In genomic region chr13:60178416-60178815, GRCm38 (mm10) we compare ENCODE assay signal across 8 mouse cellular contexts. TPM values are rescaled to one million over a fixed set of nuclear protein-coding genes. Genes with fewer than 3 reads are reported as not detected.
A peak's percentile ranks its signal among the peaks of the same experiment; 100 is the strongest.
DNase-seq lines count a peak whose midpoint lies in the region; ATAC-seq lines count a peak whose summit lies in the region.

No protein-coding gene starts in this region.

- DNase-seq in R1 (ENCODE audit: low read depth, low spot score) = peak; percentile 92
- DNase-seq in cerebellum, postnatal 10 days = peak; percentile 96 to 98
- peak; percentile 85 to 97 for DNase-seq in frontal cortex, postnatal 14 days (ENCODE audit: low spot score in 2 of 2)
- peak; percentile 99 for DNase-seq in hindbrain, embryonic 11.5 days (ENCODE audit: low spot score)
- peak; percentile 85 for DNase-seq in layer of hippocampus, adult 9-11 months
- peak; percentile 91 for DNase-seq in ovary, postnatal 36 days (ENCODE audit: low spot score)
- peak; percentile 31 to 52 for DNase-seq in thymus, postnatal 36 days

- 3% methylated on average over 15 of the region's 15 CpGs for WGBS in hindbrain, embryonic 11.5 days
- WGBS in lung, embryonic 15.5 days = under 1% methylated on average over 15 of the region's 15 CpGs

- H3K9me3 ChIP-seq in hindbrain, embryonic 11.5 days (ENCODE audit: control insufficient read depth, low read length) = no peaks in the 10 kb centered on the region
- no peaks in the 10 kb centered on the region for H3K9me3 ChIP-seq in lung, embryonic 15.5 days

- peak overlapping the region; percentile 66 for H3K27ac ChIP-seq in hindbrain, embryonic 11.5 days (ENCODE audit: low read depth, low read length)
- peak overlapping the region; percentile 79 for H3K27ac ChIP-seq in lung, embryonic 15.5 days

- H3K4me1 ChIP-seq in hindbrain, embryonic 11.5 days (replicated peaks; ENCODE audit: control insufficient read depth, insufficient read depth, low read length) = no peaks in the 10 kb centered on the region
- peaks cover 25% of the 10 kb centered on the region for H3K4me1 ChIP-seq in lung, embryonic 15.5 days

- no peak for ATAC-seq in hindbrain, embryonic 11.5 days (ENCODE audit: low FRiP score)
- ATAC-seq in lung, embryonic 15.5 days (ENCODE audit: borderline replicate concordance, extremely low read depth, low FRiP score, low TSS enrichment) = peak; percentile 15; the same call in 1 of the 2 replicates

- H3K36me3 ChIP-seq in hindbrain, embryonic 11.5 days (ENCODE audit: control insufficient read depth, insufficient read depth, low read length) = no peaks in the 10 kb centered on the region
- no peaks in the 10 kb centered on the region for H3K36me3 ChIP-seq in lung, embryonic 15.5 days

- H3K9ac ChIP-seq in hindbrain, embryonic 11.5 days (ENCODE audit: low read depth, low read length) = peak overlapping the region; percentile 57
- peak overlapping the region; percentile 31; the same call in 1 of the 2 replicates for H3K9ac ChIP-seq in lung, embryonic 15.5 days

- no peaks in the 10 kb centered on the region; the same call in 1 of the 2 replicates for H3K27me3 ChIP-seq in hindbrain, embryonic 11.5 days (ENCODE audit: control insufficient read depth, insufficient read depth, low read length)
- peaks cover 30% of the 10 kb centered on the region; the same call in 1 of the 2 replicates for H3K27me3 ChIP-seq in lung, embryonic 15.5 days

- H3K4me3 ChIP-seq in hindbrain, embryonic 11.5 days (ENCODE audit: low read depth, low read length) = peak overlapping the region; percentile 91
- H3K4me3 ChIP-seq in lung, embryonic 15.5 days = peak overlapping the region; percentile 63

- peak overlapping the region; percentile 82 for H3K4me2 ChIP-seq in hindbrain, embryonic 11.5 days (replicated peaks; ENCODE audit: low read depth, low read length)
- peak overlapping the region; percentile 92 for H3K4me2 ChIP-seq in lung, embryonic 15.5 days

RNA-seq across cellular contexts. Expression of gene Gas1, which starts 1.3 kb away (rescaled TPM):
- 106 and 124 TPM in 2 replicates for polyA plus RNA-seq in hindbrain, embryonic 11.5 days (2014; fragmentation: Nextera tagmentation; extraction: Ambion mirVana)
- 24.4 and 25.2 TPM in 2 replicates for polyA plus RNA-seq in lung, embryonic 15.5 days (2015; fragmentation: Nextera tagmentation; extraction: Ambion mirVana)

Comparison
In these comparisons a context has a peak if more than half of its experiments do, and no peak if none do; other contexts are left out.
1. DNase-seq: peak in every context shown above with its lines; median percentile 99 in hindbrain, embryonic 11.5 days; 97 in cerebellum, postnatal 10 days; 92 in R1; 91 in frontal cortex, postnatal 14 days; 91 in ovary, postnatal 36 days; 85 in layer of hippocampus, adult 9-11 months; 42 in thymus, postnatal 36 days.